Mouse (Mus musculus): ENCODE data around the gene Slc25a22.

Gene Slc25a22

DNA sequence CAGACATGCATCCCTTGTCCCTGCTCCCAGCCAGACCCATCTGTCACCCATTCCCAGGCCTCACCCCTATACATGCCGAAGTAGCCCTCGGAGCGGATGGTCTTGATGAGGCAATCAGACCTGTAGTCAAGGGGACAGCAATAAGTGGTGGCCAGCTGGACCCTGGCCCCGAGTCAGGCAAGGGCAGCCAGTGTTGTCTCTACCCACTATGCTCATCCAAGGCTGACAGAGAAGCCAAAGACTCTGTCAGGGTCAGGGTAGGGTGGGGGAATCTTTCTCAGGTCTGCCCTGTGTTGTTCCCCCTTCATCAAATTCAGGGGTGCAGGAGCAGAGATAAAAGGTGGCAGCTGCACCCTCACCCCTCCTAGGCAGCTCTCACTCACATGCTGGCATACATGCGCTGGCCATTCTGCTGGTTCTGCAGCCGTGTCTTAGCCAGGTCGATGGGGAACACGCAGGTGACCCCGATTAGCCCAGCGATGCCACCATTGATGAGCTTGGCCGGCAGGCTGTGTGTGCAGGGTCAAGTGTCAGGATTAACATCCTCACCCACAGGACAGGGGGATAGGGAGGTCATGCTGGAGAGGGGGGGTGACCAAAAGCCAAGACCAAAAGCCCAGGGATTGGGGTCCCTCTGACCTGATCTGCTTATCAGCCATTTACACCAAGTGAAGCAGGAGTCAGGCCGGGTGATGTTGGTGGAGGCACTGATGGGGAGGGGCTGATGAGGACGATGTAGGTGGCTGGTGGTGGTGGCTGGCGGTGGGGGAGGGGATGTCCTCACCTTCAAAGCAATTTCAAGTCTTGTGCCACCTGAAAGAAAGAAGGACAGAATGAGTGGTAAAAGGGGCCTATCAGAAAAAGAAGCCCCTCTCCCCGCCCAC, 3.9 kb downstream of the Slc25a22 start:
- DNase-seq, result no peak

DNA sequence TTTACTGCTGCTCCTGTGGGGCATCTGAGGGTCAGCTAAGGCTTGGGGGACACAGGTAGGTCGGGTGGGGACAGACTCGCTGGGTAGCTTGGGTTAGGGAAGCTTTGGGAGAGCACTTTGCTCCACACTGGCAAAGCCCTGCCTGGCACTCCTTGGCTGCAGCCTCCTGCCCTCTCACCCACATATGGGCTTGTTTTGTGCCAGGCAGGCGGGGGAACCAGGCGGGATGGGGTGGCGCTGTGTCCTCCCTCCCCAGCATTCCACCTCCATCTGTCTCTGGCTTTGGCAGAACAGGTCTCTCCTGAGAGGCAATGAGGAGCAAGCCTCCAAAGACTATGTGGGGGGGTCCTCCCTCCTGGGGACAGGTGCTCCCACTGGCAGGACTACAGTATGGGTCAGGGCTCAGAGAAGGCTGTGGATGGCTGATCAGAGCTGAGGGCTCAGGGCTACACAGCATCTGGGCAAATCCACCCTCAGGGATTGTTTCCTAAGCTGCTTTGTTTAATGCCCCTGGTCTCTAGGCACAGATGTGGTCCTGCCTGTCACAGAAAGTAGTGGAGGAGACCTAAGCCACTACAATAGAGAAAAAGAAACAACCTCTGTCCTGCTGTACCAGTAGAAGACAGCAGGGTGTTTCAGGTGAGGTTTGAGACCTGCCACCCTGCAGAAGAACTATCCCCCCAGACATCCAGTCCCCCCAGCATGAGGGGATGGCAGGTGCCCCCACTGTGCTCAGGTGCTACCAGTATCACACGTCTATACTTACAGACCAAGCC, 4.8 kb downstream of the Slc25a22 start:
- DNase-seq, result no peak

DNA sequence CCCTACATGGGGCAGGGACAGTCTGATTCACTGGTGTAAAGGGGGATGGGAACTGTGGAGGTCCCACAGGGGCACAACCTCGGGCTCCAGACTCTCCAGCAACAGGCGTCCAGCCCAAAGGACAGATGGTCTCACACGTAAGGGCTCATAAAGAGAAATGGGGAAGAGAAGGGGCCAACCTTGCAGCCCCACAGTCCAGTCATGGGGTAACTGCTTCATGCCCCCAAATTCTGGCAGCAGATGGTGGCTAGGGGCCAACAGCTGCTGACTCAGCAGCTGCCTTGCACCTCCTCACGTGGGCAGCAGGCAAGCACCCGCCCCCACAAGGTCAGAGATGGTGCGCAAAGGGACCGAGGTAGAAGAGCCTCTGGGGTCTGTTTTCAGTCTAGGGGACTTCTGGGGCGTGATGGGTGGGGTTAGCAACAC, 5.5 kb downstream of the Slc25a22 start:
- DNase-seq, result no peak

DNA sequence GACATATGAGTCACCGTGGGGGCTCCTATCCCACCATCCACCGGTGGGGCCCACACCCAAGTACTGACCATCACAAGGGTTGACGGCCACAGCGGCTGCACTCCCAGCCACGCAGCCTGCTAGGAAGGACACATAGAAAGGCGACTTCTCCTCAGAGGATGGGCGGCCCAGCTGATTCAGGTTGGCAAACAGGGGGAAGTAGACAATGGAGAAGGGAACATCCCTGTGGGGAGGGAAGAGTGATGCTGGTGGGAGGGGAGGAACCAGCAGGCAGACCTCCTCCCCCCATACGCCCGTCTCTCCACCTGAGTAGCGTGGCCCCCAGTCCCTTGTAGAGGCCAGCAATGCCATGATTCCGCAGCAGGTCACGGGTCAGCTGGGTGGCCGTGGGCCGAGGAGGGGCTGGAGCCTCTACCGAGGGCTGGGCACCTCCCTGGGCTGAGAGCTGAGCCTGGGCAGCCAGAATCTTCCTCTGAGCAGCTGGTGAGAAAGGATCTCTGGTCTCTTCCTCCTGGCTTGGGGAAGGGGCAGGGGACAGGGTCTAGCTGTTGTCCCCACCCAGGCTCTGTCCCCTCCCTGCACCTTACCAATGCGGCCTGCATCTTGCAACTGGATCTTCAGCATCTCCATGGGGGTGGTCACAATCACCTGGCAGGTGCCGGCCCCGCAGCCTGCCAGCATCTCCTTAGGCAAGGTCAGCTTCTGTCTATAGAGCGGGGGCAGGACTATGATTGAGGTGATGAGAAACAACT, 6.1 kb downstream of the Slc25a22 start:
- DNase-seq, result no peak

DNA sequence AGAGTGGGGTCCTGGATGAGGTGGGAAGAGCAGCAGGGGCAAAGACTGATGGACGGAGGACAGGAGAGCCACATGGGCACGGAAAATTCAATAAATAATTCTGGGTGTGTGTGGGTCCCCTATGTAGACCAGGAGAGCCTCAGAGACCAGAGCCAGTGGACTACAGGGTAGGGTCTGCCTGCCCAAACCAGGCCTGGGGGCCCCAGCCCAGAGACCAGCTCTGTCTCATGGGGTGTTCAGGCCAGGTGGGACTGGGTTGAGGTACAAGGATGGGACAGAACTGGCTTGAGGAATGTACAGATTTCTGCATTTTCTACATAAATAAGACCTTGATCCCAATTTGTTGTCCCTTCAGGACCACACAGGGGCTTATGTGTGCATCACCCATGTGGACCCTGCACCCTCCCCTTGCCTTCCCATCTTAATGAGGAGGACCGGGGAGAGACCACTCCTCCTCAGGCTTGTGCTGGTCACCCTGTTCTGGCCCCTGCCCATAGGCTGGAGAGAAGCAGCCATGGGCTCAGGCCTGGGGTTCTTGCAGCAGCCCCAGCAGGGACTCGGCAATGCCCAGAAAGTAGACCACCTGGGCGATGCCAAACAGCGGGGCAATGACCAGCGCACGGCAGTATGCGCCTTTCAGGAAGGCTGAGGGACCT, 7.0 kb downstream of the Slc25a22 start:
- DNase-seq, result no peak

DNA sequence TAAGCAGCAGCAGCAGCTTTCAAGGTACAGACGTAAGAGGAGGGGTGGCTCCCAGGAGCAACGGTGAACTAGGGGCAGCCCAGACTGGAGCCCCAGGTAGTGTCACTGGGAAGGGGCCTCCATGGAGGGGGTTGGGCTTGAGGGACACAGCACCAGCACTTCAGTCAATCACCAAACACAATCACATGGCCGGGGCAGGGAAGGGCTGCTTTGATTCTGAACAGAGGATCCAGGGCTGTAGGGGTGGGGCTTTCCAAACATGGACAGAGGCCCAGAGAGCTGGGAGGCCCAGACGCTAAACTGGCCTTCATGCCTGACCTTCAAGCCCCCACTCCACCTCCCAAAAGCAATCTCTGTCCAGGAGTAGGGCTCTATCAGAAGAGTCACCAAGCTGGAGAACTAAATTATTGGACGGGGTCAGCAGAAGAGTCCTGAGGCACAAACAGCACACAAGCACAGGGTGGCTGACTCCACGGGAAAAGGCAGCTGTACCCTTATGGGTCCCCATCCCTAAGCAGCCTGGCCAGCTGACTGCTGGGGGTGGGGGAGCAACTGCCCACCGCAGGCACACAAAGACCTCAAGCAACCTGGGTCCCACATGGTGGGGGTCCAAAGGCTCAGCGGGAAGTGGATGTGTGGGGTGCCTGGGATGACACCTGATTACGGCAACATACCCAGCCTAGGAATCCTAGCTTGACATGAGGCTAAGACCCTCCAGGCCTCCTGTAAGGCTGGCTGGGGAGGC, 7.7 kb downstream of the Slc25a22 start:
- no peak for DNase-seq

DNA sequence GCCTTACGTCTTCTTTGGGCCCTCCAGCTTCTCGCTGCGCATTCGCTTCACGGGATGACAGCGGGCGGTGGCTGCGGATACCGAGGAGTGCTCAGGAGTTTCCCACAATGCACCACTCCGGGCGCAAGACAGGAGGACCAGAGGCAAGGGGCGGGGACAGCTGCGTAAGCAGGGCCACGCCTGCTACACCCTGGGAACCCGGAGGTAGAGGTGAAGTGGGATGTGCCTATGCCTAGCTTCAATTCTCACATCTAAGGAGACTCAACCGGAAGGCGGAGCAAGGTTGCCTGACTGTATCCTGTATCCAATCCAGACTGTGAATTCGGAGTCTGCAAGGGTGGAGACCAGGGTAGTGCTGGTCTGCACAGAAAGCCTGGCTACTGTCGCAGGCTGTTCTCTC, 8.4 kb downstream of the Slc25a22 start, which contains the start of gene Cend1:
Gene Cend1 (minus strand): TSS at position 182 of the 400 bp plus-strand sequence.
- DNase-seq, result no peak

DNA sequence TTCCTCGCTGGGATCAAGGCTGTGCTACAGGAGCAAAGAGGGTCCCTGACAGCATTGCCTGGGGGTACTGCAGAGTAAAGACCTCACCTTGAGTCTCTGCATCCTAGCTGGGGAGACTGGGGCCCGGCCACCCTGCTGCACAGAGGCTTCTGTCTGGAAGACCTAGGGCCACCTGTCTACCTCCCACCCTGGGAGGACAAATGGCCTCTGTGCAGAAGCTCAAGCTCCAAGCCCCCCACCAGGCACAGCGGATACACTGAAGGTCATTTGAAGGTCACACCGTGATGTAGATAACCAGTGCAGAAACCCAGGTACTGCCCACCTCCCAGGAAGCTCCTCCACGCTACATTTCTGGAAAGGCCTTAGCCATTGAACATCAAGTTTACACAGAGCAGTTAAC, 9.0 kb downstream of the Slc25a22 start:
- DNase-seq, result no peak

DNA sequence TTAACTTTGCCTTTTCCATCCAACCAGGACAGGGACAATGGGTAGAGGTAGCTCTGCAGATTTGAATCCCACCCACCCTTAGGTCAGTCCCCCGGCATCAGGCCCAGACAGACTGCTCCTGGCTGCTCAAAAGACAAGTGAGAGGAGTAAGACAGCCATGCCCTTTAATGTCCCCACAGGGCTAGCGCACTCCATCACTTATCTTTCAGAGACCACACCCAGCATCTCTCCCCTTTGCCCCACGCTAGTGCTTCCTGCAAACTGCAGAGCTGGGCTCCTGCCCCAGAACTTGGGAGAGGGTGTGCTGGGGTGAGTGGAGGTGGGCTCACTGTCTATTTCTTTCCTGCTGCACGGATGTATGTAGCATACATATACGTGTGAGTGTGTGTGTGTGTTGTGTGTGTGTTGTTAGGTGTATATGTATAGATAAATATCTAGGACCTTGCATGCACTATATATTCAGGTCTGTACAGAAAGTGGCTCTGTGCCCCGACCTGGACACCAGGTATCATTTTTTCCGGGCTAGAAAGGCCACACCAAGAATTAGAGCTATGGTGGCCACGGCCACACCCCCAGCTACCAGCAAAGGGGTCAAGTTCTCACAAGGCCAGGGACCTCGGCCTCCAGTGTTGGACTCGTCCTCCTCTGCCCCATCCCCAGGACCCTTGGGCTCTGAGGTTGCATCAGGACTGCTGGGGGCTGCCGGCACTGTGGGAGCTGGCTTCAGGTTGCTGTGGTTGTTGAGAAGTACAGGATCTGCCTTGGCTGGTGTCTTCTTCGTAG, 10.6 kb downstream of the Slc25a22 start:
- no peak for DNase-seq

DNA sequence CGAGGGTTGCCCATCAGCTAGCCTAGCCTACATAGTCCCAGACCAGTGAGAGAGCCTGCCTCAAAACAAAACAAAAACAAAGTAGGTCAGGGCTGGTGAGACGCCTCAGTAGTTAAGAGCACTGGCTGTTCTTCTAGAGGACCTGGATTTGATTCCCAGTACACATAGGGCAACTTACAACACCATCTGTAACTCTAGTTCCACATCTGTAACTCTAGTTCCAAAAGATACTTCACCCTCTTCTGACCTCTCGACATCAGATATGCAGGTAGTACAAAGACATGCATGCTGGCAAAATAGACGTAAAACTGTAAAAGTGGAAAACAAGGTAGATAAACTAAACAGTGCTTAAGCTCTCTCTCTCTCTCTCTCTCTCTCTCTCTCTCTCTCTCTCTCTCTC, 13.9 kb downstream of the Slc25a22 start:
- DNase-seq, result no peak

DNA sequence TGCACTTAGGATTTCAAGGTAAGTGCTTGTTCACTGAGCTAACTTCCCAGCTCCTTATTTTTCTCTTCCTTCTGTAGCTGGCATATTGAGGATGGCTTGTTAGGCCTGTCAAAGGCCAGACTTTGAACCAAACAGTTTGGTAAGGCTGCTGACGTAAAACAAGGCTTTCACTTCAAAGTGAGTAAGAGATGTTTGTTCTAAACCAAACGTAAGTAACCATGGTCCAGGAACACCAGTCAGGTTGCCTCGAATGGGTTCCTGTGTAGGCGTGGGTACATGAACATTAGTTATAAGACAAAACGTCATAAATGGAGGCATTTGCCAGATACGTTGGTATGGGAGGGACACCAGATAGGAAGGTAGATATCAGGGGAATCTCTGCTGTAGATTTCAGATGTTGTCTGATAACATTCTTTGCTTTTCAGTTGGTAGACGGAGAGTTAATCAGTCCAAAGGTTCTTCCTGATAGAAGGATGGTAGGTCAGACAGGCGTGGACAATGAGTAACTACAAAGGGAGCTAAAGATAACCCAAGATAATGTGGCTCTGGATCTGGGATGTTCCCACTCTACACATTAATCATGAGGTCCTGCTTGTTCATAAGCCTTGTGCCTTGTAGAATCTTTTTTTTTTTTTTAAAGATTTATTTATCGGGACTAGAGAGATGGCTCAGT, 17.5 kb downstream of the Slc25a22 start:
- no peak for DNase-seq

DNA sequence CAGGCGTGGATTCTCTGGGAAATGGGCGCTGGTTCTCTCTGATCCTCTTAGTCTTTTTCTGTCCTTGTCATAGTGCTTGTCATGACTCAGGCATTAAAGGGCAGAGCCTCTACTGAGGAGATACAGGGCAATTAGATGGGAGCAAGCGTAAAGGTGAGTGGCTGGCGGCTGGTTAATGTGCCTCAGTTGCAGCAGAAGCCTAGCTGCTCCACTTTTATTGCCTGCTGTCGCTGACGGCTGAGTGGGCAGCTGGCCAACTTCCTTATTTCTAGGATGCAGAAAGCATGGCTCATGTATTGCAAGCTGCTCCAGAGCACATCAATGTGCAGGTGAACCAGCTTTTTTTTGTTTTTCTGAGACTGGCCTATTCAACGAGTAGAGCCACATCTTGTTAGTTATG, 18.7 kb downstream of the Slc25a22 start:
- no peak for DNase-seq

DNA sequence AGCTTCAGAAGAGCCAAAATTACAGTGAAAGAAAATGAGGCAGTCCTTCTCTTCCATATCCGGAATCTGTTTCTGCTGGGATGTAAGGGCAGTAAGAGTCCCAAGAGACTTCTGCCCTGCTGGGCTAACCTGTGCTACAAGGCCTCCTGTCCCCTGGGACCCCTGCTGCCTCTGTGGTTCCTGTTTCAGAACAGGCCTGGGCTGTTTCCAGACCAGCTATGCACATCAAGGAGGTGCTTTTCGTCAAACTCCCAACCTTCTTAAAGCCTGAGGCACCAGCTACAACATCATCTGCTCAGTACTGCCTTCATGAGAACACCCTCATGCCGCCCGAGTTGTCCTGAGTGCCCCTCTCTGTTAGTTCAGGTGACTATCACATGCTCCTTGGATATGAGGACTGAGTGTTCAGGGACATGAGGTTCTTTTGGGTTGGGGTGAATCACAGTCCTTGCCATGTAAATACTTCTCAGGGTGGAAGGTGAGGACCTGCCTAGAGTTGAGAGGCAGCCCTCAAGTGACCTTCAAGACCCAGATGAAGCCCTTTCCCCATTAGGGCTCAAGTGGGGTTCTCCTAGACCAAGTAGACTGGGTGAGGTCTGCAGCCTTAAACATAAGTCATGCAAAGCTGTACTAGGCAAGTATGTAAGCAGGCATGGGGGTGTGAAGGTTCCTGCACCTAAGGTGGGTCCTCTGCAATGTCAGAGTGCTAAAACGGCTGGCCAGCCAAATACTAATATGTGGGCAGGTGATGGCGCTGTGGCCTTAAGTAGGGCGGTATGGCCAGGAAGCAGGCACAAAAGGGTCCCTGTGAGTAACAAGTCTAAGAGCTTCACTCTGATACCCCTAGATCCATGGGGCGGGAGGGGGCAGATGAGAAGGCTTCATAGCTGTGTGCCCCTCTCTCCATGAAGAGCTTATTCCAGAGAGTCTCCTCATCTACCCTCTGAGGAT, 19.7 kb downstream of the Slc25a22 start:
- no peak for DNase-seq

DNA sequence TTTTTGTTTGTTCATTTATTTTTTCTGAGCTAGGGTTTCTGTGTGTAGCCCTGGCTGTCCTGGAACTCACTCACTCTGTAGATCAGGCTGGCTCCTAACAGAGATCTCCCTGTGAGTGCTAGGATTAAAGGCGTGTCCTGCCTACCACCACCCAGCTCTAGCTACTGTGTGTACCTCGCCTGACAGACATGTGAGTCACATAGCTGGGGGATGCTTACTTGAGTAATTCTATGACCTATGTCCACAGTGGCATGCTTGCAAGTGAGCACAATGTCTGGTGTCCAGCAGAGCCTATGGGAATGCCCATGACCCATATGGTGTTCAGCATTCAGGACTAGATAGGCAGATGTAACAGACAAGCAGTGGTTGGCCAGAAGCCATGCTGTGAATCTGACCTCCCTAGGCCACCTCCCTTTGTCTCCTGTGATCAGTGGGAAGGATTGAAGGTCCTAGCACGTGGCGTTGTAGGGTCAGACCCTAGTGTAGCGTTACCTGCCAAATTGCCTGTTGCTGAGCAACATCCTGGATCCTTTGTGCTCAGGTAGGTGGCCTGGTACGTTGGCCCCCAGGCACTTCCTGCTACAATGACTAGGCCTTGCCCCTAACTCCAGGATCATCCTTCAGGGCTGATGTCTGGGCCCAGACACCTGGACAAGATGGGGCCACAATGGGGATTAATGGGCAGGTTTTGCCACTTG, 21.4 kb downstream of the Slc25a22 start:
- no peak for DNase-seq

DNA sequence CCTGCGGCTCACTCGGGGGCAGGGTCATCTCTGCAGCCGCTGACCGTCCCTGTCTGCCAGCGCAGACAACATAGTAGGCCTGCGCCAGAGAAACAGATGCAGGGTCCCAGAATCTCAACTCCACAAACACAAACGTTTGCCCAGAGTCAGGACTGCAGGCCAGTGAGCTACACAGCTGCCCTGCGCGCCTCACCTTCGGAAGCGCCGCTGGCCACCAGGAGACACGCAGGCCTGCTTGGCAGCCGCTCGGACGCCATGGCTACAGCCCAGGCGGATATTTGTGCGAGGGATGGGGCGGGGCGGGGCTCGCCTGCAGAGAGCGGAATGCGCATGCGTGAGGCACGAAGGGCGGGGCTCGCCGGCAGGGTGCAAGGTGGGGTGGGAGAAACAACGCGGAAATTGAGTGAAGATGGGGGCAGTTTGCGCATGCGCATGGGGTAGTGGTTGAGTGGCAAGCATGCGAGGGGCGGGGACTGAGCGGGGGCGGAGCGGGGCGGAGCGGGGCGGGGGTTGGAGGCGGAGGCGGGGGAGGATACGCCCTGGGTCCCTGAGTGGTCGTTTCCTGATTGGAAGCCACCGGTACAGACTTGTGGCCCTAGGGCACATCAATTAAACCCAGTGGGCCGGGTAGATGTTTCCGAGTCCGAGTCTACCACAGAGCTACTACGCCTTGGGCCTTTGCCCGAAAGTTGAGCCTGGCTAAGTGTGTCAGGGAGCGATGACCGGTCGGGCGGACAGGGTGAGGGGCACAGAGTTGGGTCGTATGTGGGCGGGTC, 23.7 kb downstream of the Slc25a22 start, which contains the start of gene Gatd1:
Gene Gatd1 (minus strand): TSS at position 328 of the 776 bp plus-strand sequence.
- DNase-seq, result peak; percentile 99

DNA sequence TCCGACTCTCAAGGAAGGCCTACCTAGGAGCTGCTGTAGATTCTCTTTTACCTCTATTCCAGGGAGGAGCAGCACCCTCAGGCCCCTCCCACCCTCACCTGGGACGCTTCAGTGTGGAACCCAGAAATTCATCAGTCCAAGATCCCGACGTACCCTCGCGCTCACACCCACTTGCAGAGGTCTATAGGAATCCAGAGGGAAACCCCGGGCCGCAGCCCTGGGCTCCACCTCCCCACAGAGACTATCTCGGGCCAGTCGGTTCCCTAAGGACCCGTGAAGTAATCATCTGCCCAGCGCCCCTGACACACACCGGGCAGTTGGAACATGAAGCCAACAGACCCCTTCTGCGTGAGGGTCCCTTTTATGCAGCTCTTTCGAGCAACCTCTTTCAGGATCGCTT, 24.4 kb downstream of the Slc25a22 start:
- DNase-seq, result peak; percentile 19

DNA sequence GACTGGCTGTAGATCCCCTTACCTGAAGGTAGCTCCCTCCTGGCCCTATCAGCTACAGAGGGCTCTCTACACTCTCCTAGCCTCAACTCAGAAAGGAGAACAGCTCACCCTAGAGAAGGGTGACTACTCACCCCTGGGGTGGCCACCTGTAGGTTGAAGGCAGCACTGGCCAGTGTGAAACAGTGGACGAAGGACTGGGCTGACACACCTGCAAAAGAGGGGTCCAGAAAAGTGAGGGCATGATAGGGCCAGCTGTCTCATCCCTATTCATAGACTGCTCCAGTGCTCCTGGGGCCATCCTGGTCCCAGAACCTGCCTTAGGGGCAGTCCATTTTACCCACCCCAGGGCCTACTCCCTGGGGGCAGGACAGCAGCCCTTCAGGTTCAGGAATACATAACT, 26.0 kb downstream of the Slc25a22 start:
- no peak for DNase-seq

DNA sequence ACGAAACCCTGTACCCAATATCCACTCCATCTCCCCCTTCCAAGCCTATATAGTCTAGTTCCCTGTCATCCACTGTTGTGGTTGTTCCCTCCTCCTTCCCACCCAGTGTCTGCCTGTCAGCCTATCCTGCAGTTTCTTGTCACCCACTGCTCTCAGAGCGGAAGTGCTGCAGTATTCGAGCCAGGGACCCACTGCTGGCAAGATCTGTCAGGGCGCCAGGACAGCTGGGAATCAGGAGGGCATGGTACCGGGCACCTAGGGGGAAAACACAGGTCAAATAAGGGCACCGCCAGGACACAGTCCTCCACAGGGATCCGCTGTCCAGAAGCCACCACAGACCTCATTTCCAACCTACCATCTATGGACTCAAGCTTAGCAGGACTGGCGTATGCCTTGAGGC, 27.1 kb downstream of the Slc25a22 start:
- no peak for DNase-seq

All from thymus, postnatal 25 days (tissue).